Mouse (Mus musculus) stomach, embryonic 16.5 days (tissue): ENCODE data around the gene Igfbp3. TPM values are rescaled to one million over a fixed set of nuclear protein-coding genes. Genes with fewer than 3 reads are reported as not detected.

Experiments used
- ATAC-seq: fragments of 200-750 bp; cut with Nextera tagmentation; 2 replicates; pipeline ENCODE4 v1.8.0; 2017; ENCODE audit warnings: moderate number of reproducible peaks, moderate TSS enrichment; ENCODE audit not compliant: insufficient read depth, low FRiP score
- H3K27ac ChIP-seq: fragments of 300-500 bp; sonication (generic); 2 replicates; pipeline ENCODE4 v1.5.1; 2014; ENCODE audit warnings: low read length
- H3K27me3 ChIP-seq: fragments of 300-500 bp; sonication (generic); 2 replicates; pipeline ENCODE4 v1.6.1; 2014; ENCODE audit warnings: low read length, control low read depth, mixed read lengths; ENCODE audit not compliant: control insufficient read depth, insufficient read depth
- H3K36me3 ChIP-seq: fragments of 300-500 bp; sonication (generic); 2 replicates; pipeline ENCODE4 v1.6.1; 2014; ENCODE audit warnings: low read length; ENCODE audit not compliant: control insufficient read depth, insufficient read depth
- H3K4me1 ChIP-seq: fragments of 300-500 bp; sonication (generic); 2 replicates; pipeline ENCODE4 v1.6.1; 2014; ENCODE audit warnings: low read length, control low read depth, mixed read lengths; ENCODE audit not compliant: control insufficient read depth, insufficient read depth
- H3K4me2 ChIP-seq: fragments of 300-500 bp; sonication (generic); 2 replicates; pipeline ENCODE4 v1.6.1; 2014; ENCODE audit warnings: low read depth, low read length, mixed read lengths
- H3K4me3 ChIP-seq: fragments of 300-500 bp; sonication (generic); replicated peaks from 2 replicates; pipeline ENCODE4 v1.5.1; 2014; ENCODE audit warnings: mild to moderate bottlenecking, low read length
- H3K9ac ChIP-seq: fragments of 300-500 bp; sonication (generic); 2 replicates; pipeline ENCODE4 v1.6.1; 2014; ENCODE audit warnings: low read length
- H3K9me3 ChIP-seq: fragments of 300-500 bp; sonication (generic); replicated peaks from 2 replicates; pipeline ENCODE4 v1.6.1; 2016; ENCODE audit warnings: low read length, control low read depth; ENCODE audit not compliant: control insufficient read depth
- WGBS: fragments of 180-500 bp; shearing (Covaris S2); extraction: QIAGEN DNeasy Blood & Tissue Kit; methylation state at CpG from one replicate; pipeline ENCODE4 v1.1.7; 2014; 5-methylcytosine and 5-hydroxymethylcytosine counted together
- polyA plus RNA-seq: library from polyadenylated mRNA; unstranded; fragments of >200 nt; fragmentation: Nextera tagmentation; extraction: Ambion mirVana; gene quantifications from 2 replicates; pipeline ENCODE4 v1.2.1, GENCODE M21; 2015

Igfbp3 gene
- polyA plus RNA-seq, 1 experiment from 2014 or later, result 50.8 TPM

- ATAC-seq, result peak; percentile 39; the same call in 1 of the 2 replicates
- Histone ChIP-seq H3K4me3 (no peak overlapping the region), H3K4me2 (no peak overlapping the region), H3K27ac (no peak overlapping the region), H3K9ac (no peak overlapping the region), H3K36me3 (no peaks in the 10 kb centered on the region), H3K4me1 (peaks cover 13% of the 10 kb centered on the region), H3K27me3 (no peaks in the 10 kb centered on the region), H3K9me3 (no peaks in the 10 kb centered on the region)
- WGBS, result 80% methylated on average over 8 of the region's 8 CpGs
These were observed 52.1 kb downstream of the Igfbp3 start for GRCm38 (mm10) chr11:7161502-7162174.

GRCm38 (mm10) chr11:7160637-7161101, 53.1 kb downstream of the Igfbp3 start:
- peak overlapping the region; percentile 6; the same call in 1 of the 2 replicates for H3K9ac ChIP-seq
- peak; percentile 89 for ATAC-seq
- no peak overlapping the region for H3K4me3 ChIP-seq
- H3K4me1 ChIP-seq, result peaks cover 13% of the 10 kb centered on the region
- no peak overlapping the region for H3K4me2 ChIP-seq
- H3K27ac ChIP-seq, result peak overlapping the region; percentile 87
- 17% methylated on average over 4 of the region's 4 CpGs for WGBS
- no peaks in the 10 kb centered on the region for H3K36me3 ChIP-seq
- no peaks in the 10 kb centered on the region for H3K27me3 ChIP-seq
- H3K9me3 ChIP-seq, result no peaks in the 10 kb centered on the region

- no peaks in the 10 kb centered on the region for H3K27me3 ChIP-seq
- H3K36me3 ChIP-seq, result no peaks in the 10 kb centered on the region
- peak overlapping the region; percentile 87 for H3K27ac ChIP-seq
- no peak overlapping the region for H3K4me3 ChIP-seq
- H3K9ac ChIP-seq, result peak overlapping the region; percentile 6; the same call in 1 of the 2 replicates
- 52% methylated on average over 6 of the region's 6 CpGs for WGBS
- no peak overlapping the region for H3K4me2 ChIP-seq
- H3K4me1 ChIP-seq, result peaks cover 13% of the 10 kb centered on the region
- ATAC-seq, result no peak; the same call in 1 of the 2 replicates
- H3K9me3 ChIP-seq, result no peaks in the 10 kb centered on the region
These were observed 53.6 kb downstream of the Igfbp3 start for GRCm38 (mm10) chr11:7160146-7160545.

DNA sequence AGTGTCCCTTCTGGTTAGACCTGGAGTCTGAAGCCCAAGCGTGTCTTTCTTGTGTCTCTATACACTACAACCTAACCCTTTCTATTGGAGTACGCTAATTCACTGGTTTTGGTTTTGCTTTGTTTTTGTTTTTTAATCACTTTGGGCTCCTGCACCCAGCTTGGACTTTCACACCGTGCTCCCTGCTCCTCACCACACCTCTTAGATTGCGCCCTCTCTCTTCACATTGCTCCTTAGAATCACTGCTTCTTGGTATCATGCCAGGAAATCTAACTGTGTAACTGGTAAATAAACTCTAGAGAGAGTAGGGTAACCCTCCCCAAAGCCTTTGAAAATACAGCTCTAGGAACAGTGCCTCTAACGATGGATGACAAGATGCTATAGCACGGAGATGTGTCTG, 55.5 kb downstream of the Igfbp3 start:
- ATAC-seq, result no peak
- Histone ChIP-seq H3K4me1 (peaks cover 13% of the 10 kb centered on the region), H3K9ac (no peak overlapping the region), H3K4me2 (no peak overlapping the region), H3K9me3 (no peaks in the 10 kb centered on the region), H3K27me3 (no peaks in the 10 kb centered on the region), H3K36me3 (no peaks in the 10 kb centered on the region), H3K4me3 (no peak overlapping the region), H3K27ac (no peak overlapping the region)
- WGBS, result 77% methylated on average over 6 of the region's 6 CpGs

DNA sequence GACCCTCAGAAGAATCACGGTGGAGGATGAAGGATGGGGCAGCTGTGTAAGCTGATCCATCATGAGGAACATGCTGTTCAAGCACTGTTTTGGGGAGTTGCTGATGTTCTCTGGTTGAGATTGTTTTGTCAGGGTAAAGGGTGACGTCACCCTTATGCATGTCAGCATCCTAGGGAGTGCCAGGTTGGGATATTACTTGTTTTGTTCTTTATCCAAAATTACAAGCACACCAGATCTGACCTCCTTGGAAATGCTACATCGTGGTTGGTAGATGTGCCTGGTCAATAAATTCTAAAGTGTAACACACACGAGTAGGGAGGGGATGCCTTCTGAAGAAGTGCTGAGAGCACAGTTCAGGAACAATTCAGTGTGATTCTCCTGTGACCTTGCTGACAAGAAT, 57.3 kb downstream of the Igfbp3 start:
- no peak for ATAC-seq
- peaks cover 13% of the 10 kb centered on the region for H3K4me1 ChIP-seq
- WGBS, result 52% methylated on average over 4 of the region's 4 CpGs

More for the DNA sequence above, 57.3 kb downstream of the Igfbp3 start:
- Histone ChIP-seq H3K27ac (no peak overlapping the region), H3K9ac (no peak overlapping the region), H3K9me3 (no peaks in the 10 kb centered on the region), H3K36me3 (no peaks in the 10 kb centered on the region), H3K27me3 (no peaks in the 10 kb centered on the region), H3K4me2 (no peak overlapping the region), H3K4me3 (no peak overlapping the region)

Other genes with a start within 250 kb of the Igfbp3 start
- gene Adcy1, start 150.4 kb downstream of the Igfbp3 start, polyA plus RNA-seq, result 1.8 and 2.2 TPM in 2 replicates
- not detected in 2 replicates for gene Gm11985, start 25.4 kb downstream of the Igfbp3 start, polyA plus RNA-seq
- gene Igfbp1, start 16.1 kb downstream of the Igfbp3 start, polyA plus RNA-seq, result 5.8 and 8.5 TPM in 2 replicates